Mouse (Mus musculus) limb, embryonic 14.5 days (tissue): ENCODE measurements around the gene Tbc1d32. TPM values are rescaled to one million over a fixed set of nuclear protein-coding genes. Genes with fewer than 3 reads are reported as not detected.

Experiments
- ATAC-seq: fragments of 200-750 bp; cut with Nextera tagmentation; 2 replicates; pipeline ENCODE4 v1.8.0; 2017; ENCODE audit warnings: low read depth, moderate number of reproducible peaks, moderate TSS enrichment; ENCODE audit not compliant: low FRiP score
- DNase-seq: peaks from one replicate; pipeline ENCODE4 v3.0.0-alpha.2; 2015; ENCODE audit warnings: low spot score
- H3K27ac ChIP-seq: fragments of 300-500 bp; sonication (generic); replicated peaks from 2 replicates; pipeline ENCODE4 v1.5.1; 2014; ENCODE audit warnings: low read depth, mild to moderate bottlenecking, low read length, moderate library complexity, mixed read lengths
- H3K27me3 ChIP-seq: fragments of 300-500 bp; sonication (generic); 2 replicates; pipeline ENCODE4 v1.6.1; 2014; ENCODE audit warnings: low read length, mixed read lengths; ENCODE audit not compliant: control insufficient read depth, insufficient read depth
- H3K36me3 ChIP-seq: fragments of 300-500 bp; sonication (generic); 2 replicates; pipeline ENCODE4 v1.6.1; 2014; ENCODE audit warnings: mild to moderate bottlenecking, low read length, moderate library complexity, mixed read lengths; ENCODE audit not compliant: control insufficient read depth, insufficient read depth
- H3K4me1 ChIP-seq: fragments of 300-500 bp; sonication (generic); 2 replicates; pipeline ENCODE4 v1.6.1; 2014; ENCODE audit warnings: antibody characterized with exemption, low read length, mixed read lengths; ENCODE audit not compliant: control insufficient read depth, insufficient read depth
- H3K4me2 ChIP-seq: fragments of 300-500 bp; sonication (generic); replicated peaks from 2 replicates; pipeline ENCODE4 v1.6.1; 2014; ENCODE audit warnings: low read depth, mild to moderate bottlenecking, low read length, moderate library complexity; ENCODE audit not compliant: severe bottlenecking
- H3K4me3 ChIP-seq: fragments of 300-500 bp; sonication (generic); replicated peaks from 2 replicates; pipeline ENCODE4 v1.5.1; 2014; ENCODE audit warnings: low read length
- H3K9ac ChIP-seq: fragments of 300-500 bp; sonication (generic); 2 replicates; pipeline ENCODE4 v1.6.1; 2014; ENCODE audit warnings: mild to moderate bottlenecking, low read depth, low read length, moderate library complexity; ENCODE audit not compliant: severe bottlenecking
- H3K9me3 ChIP-seq: fragments of 300-500 bp; sonication (generic); 2 replicates; pipeline ENCODE4 v1.6.1; 2016; ENCODE audit warnings: low read length; ENCODE audit not compliant: control insufficient read depth
- POLR2A ChIP-seq: fragments of 200-500 bp; IDR thresholded peaks from 2 replicates; pipeline ENCODE4 v1.8.0; 2012; ENCODE audit warnings: inconsistent platforms, mild to moderate bottlenecking, moderate library complexity, borderline replicate concordance; ENCODE audit not compliant: insufficient read depth, insufficient read length; ENCODE audit errors: extremely low read depth
- WGBS: fragments of 180-500 bp; shearing (Covaris S2); extraction: QIAGEN DNeasy Blood & Tissue Kit; methylation state at CpG from one replicate; pipeline ENCODE4 v1.1.7; 2014; 5-methylcytosine and 5-hydroxymethylcytosine counted together
- polyA plus RNA-seq, 2 experiments: library from polyadenylated mRNA; depleted of rRNA in 1 of 2; stranded (reverse) in 1 of 2; unstranded in 1 of 2; fragments of >200 nt; fragmentation: Nextera tagmentation in 1 of 2; extraction: Ambion mirVana in 1 of 2; gene quantifications; 2 replicates each; pipeline versions ENCODE4 v1.2.1 to v1.2.3; 2012 to 2014

Tbc1d32 gene
- polyA plus RNA-seq, 2 experiments: 2.2 to 2.6 TPM

DNA sequence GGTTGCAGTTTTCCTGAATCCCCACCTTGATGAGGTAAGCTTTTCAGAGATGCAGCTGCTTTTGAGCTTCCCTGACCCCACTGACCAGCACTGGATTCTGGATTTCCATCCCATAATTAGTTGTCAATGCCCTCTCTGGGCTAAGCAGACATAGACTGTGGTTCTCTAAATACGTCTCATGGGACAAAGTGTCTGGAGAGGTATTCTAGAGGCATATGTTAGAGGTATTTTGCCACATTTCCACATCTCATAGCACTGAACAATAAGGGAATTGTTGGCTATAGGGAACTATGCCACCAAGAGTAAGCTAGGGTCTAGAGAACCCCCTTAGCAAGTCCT, 121.5 kb downstream of the Tbc1d32 start:
- no peaks in the 10 kb centered on the region for H3K36me3 ChIP-seq
- DNase-seq: no peak
- 41% methylated on average over 1 of the region's 1 CpGs for WGBS
- no peak for TF ChIP-seq POLR2A
- no peaks in the 10 kb centered on the region for H3K27me3 ChIP-seq
- ATAC-seq: peak; percentile 12; the same call in 1 of the 2 replicates
- H3K9ac ChIP-seq: peak overlapping the region; percentile 52
- H3K4me2 ChIP-seq: peak overlapping the region; percentile 42
- H3K4me1 ChIP-seq: 0 out of 2 replicates have a peak, but pooled peaks cover 4% of the 10 kb centered on the region
- H3K9me3 ChIP-seq: no peaks in the 10 kb centered on the region
- peak overlapping the region; percentile 24 for H3K4me3 ChIP-seq
- 0 out of 2 replicates have a peak overlapping the region, but pooled peaks have one; percentile 46 for H3K27ac ChIP-seq

DNA sequence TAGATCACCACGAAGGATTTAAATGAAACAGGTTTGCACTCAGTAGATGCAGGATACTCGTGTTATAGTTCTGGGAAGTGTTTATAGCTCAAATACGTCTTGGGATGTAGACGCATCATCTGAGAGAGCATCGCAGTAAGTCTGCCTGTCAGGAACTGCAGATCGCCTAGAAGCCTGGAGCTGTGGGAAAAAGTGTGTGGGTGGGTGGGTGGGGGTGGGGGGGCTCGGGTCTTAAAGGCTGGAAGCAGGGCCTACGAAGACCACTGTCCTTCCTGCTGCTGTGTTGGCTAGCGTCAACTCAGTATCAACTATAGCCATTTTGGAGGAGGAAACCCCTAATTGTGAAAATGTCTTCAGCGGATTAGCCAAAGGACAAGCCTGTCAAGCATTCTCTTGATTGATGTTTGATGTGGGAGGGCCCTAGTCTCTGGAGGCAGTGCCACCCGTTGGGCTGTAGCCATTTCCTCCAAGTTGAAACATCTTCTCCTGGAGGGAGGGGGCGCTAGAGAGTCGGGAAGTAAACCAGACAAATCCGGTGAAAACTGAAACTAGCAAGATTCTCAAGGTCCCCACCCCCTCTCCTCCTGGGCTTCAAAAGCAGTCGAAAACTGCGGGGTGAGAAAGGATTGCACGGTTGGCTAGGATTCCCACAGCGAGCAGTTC, 122.0 kb downstream of the Tbc1d32 start, which contains the start of gene Msl3l2:
TSS of gene Msl3l2 (plus strand) at position 585 of the 663 bp plus-strand sequence.
- peak; percentile 65; the same call in 1 of the 2 replicates for ATAC-seq
- Histone ChIP-seq H3K27me3 (no peaks in the 10 kb centered on the region), H3K9ac (peak within 1 kb of the TSS; percentile 52), H3K27ac (0 out of 2 replicates have a peak within 1 kb of the TSS, but pooled peaks have one; percentile 46), H3K4me3 (peak within 1 kb of the TSS; percentile 24), H3K36me3 (no peaks in the 10 kb centered on the region), H3K4me2 (peak within 1 kb of the TSS; percentile 42), H3K9me3 (no peaks in the 10 kb centered on the region), H3K4me1 (0 out of 2 replicates have a peak, but pooled peaks cover 4% of the 10 kb centered on the region)
- DNase-seq: peak; percentile 77
- TF ChIP-seq POLR2A: no peak
- 28% methylated on average over 18 of the region's 18 CpGs for WGBS

DNA sequence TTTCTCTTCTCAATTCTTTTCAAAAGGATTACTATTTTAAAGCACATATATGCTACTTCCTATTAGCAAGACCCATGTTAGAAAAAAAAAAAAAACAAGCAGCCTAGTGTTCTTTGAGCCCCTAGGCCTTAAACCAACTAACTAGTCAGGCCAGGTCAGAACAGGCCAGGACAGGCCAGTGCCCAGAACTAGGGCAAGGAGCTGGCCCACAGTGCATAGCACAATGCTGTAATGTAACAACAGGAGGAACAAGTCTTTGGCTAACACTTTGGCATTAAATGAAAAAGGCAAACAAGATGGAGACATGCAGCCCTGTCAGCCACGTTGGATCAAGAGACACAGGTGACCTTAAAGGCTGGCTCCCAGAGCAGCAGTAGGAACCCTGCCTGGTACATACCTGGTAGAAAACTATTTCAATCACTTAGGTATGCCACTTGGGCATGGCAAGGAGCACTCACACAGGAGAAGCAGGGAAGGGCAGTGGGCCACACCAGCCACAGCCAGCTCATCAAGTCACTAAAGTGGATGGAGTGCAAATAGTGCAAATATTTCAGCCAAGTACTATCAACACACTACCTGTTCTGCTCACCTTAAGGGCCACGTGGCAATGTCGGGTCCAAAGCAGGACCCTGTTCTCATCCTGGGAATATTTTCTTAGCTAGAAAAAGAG, 128.7 kb downstream of the Tbc1d32 start:
- WGBS: 85% methylated on average over 3 of the region's 3 CpGs
- no peaks in the 10 kb centered on the region for H3K9me3 ChIP-seq
- H3K36me3 ChIP-seq: no peaks in the 10 kb centered on the region
- ATAC-seq: no peak
- TF ChIP-seq POLR2A: no peak
- H3K9ac ChIP-seq: no peak overlapping the region
- no peak overlapping the region for H3K27ac ChIP-seq
- H3K27me3 ChIP-seq: no peaks in the 10 kb centered on the region
- no peak overlapping the region for H3K4me3 ChIP-seq
- no peak for DNase-seq
- H3K4me2 ChIP-seq: no peak overlapping the region
- H3K4me1 ChIP-seq: no peaks in the 10 kb centered on the region

DNA sequence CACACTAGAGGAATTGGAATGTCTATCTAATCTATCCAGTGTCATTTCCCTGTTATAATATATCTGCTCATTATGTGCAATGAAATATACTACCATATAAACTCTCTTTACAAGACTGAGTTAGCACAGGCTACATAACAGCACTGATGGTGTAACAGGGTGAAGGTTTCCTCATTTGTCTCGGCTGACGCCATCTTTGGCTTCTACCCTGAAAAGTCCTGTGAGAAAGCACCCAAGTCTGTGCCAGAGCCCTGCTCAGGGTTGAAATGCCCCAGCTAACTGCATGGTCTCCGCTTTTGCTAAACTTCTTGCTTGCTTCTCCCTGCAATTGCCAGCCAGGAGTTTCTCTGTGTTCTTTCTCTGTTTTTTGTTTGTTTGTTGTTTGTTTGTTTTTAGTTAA, 129.4 kb downstream of the Tbc1d32 start:
- 69% methylated on average over 3 of the region's 3 CpGs for WGBS
- no peaks in the 10 kb centered on the region for H3K4me1 ChIP-seq
- H3K27me3 ChIP-seq: no peaks in the 10 kb centered on the region
- H3K27ac ChIP-seq: no peak overlapping the region
- H3K9me3 ChIP-seq: no peaks in the 10 kb centered on the region
- ATAC-seq: no peak
- no peak overlapping the region for H3K4me3 ChIP-seq
- H3K9ac ChIP-seq: no peak overlapping the region
- no peaks in the 10 kb centered on the region for H3K36me3 ChIP-seq
- no peak for TF ChIP-seq POLR2A
- no peak for DNase-seq
- no peak overlapping the region for H3K4me2 ChIP-seq

DNA sequence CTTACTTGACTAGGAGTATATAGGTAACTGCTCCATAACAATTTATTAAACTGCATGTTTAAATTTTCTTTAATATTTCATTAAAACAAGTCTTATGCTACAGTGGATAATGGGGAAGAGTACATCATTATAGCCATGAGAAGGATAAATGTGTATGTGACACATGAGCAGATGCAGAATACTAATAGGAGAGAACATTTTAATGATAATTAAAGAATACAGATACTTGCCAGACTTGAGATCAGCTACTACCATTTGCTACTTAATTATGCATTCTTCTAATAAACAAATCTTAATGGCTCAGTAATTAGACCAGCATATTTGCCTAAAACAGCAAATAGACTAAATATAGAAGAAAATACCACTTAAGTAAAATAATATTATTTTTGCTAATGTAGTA, 131.7 kb downstream of the Tbc1d32 start:
- DNase-seq (no peak), ATAC-seq (no peak)
- H3K4me2 ChIP-seq: no peak overlapping the region
- no peak for TF ChIP-seq POLR2A
- H3K27me3 ChIP-seq: no peaks in the 10 kb centered on the region
- no peaks in the 10 kb centered on the region for H3K36me3 ChIP-seq
- H3K9me3 ChIP-seq: no peaks in the 10 kb centered on the region
- no peak overlapping the region for H3K4me3 ChIP-seq
- H3K27ac ChIP-seq: no peak overlapping the region
- no peaks in the 10 kb centered on the region for H3K4me1 ChIP-seq
- no peak overlapping the region for H3K9ac ChIP-seq
